Mouse (Mus musculus) heart, adult 8-10 months (tissue): Measurements from ENCODE around the gene Cntf. TPM values are rescaled to one million over a fixed set of nuclear protein-coding genes. Genes with fewer than 3 reads are reported as not detected.

Experiments
- DNase-seq: peaks from one replicate; pipeline ENCODE4 v3.0.0; 2022; ENCODE audit warnings: low spot score
- total RNA-seq, 4 experiments: library from RNA; stranded (reverse); gene quantifications; 2 replicates each; pipeline ENCODE4 v1.2.4; 2022

Gene Cntf
- 1 to 10 TPM in 1 of 4 experiments, under 1 TPM in 3; 0.52 to 1.9 (median 0.95) TPM for total RNA-seq

DNA sequence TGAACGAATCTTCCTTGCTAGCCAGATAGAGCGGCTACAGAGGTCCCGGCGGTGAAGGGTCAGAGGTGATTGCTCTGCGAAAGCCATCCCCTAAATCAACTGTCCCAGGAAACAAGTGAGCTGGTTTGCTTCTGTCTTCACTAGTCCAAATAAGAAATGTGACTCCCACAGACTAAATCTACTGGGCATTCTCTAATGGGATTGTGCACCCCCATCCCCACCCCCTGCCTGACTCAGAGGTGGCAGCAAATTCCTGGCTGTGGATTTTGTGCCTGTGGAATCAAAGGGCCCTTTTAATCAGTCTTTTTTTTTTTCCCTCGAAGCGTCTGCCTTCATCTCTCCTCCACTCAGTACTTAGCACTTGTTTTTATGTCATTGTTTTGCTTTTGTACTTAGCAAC, at the start of gene Cntf:
TSS of gene Cntf (minus strand) at position 325 of the 400 bp plus-strand sequence.
- DNase-seq, result no peak

- no peak for DNase-seq
Measured at GRCm38 (mm10) chr19:12813883-12814282, 48.5 kb upstream of the Cntf start.

GRCm38 (mm10) chr19:12812644-12813364, 47.4 kb upstream of the Cntf start:
- no peak for DNase-seq

DNA sequence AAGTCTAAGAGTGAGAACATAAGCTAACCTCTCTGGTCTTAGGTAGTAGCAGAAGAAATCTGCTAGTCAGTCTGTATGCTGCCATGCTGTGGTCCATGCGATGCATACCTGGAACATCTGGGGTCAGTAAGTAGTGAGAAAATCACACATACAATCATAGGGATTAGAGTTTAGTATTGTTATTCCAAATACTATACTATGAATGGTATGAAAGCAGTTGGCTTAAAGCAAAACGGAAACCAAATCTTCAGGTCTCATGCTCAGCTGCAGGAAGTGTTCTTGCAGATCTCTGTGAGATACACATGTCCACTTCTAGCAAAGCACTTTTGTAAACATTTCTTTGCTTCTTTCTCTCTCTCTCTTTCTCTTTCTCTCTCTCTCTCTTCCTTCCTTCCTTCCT, 40.8 kb upstream of the Cntf start:
- DNase-seq, result no peak

DNA sequence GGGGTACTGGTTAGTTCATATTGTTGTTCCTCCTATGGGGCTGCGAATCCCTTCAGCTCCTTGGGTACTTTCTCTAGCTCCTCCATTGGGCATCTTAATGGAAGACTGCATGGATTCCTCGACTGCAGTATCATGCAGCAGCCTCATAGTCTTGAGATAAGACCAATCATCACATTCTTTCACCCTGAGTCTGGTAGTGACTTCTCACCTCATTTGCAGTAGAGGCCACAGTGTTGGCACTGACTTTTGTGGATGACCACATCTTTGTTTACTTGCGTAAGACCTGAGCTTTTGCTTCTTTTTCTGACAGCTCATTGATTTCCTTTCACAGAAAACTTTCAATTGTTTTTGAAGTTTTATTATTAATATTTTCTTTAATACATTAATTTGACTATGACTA, 40.3 kb upstream of the Cntf start:
- DNase-seq, result no peak

DNA sequence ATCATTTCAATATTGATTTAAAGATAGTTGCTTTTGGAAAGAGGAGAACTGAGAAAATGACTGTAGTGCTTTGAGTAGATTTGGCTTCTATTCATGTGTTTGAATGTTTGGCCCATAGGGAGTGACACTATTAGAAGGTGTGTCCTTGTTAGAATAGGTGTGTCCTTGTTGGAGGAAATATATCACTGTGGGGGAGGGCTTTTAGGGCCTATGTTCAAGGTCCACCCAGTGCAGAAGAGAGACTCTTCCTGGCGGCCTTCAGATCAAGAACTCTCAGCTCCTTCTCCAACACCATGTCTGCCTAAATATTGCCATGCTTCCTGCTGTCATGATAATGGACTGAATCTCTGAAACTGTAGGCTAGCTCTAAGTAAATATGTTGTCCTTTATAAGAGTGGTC, 38.8 kb upstream of the Cntf start:
- DNase-seq, result no peak

GRCm38 (mm10) chr19:12802830-12803229, 37.4 kb upstream of the Cntf start:
- no peak for DNase-seq

GRCm38 (mm10) chr19:12801046-12801445, 35.6 kb upstream of the Cntf start:
- DNase-seq, result no peak

DNA sequence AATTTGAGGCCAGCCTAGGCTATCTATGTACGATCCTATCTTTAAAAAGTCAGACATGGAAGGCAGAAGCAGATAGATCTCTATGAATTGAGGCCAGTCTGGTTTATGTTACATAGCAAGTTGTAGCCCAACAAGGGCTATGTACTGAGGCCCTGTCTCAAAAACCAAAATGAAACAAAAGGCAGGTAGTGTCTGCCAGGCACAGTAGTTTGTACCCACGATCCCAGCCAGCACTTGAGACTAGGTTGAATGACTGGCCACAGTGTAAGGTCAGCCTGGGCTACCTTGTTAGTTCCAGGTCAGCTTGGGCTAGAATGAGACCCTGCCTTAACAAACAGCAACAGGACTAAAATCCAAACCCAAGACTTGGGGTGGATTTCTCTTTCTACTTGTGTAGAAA, 35.2 kb upstream of the Cntf start:
- DNase-seq, result no peak

GRCm38 (mm10) chr19:12799081-12799480, 33.6 kb upstream of the Cntf start:
- DNase-seq, result no peak

DNA sequence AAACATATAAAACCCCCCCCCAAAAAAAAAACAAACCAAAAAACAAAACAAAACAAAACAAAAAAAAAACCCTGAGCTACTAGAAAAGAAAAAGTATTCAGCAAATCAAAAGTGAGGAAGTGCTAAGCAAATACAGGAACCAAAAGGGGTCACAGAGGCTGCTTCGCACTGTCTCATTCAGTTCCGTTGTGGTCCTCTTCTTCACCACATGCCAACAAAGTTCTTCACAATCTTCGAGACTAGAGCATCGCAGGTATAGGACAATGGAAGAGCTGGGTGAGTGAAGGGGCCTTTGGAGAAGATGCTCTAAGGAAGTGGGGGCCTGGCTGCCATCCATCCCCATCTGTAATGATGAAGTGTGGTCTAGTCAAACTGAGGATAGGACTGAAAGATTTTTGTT, 33.0 kb upstream of the Cntf start:
- no peak for DNase-seq

GRCm38 (mm10) chr19:12797071-12797470, 31.6 kb upstream of the Cntf start:
- DNase-seq, result no peak

DNA sequence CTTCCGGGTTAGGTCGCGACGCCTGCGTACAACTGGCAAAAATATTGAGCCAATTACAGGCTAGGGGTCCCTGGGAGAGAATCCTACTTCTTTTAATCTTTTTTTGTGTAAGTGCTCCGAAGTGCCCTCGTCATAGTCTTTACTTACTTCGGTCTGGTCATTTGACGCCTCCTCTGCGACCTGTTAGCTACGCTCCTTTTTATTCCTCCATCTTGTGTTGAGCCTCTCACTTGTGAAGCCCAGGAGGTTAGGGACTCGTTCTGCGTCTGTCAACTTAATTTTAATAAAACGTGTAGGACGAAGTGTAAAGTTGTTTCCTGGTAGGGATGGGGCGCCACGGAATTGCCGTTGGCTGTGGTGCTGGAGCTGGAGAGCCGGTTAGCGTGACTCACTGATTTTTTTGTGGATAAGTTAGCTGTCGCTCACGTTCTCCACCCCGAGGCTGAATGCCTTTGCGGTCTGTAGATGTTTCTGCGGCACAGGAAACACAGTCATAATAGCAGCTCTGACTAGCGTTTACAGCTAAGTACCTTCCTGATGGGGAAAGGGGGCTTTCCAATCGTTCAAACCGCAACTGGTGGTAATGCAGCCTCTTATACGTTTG, 31.0 kb upstream of the Cntf start:
- DNase-seq, result no peak

DNA sequence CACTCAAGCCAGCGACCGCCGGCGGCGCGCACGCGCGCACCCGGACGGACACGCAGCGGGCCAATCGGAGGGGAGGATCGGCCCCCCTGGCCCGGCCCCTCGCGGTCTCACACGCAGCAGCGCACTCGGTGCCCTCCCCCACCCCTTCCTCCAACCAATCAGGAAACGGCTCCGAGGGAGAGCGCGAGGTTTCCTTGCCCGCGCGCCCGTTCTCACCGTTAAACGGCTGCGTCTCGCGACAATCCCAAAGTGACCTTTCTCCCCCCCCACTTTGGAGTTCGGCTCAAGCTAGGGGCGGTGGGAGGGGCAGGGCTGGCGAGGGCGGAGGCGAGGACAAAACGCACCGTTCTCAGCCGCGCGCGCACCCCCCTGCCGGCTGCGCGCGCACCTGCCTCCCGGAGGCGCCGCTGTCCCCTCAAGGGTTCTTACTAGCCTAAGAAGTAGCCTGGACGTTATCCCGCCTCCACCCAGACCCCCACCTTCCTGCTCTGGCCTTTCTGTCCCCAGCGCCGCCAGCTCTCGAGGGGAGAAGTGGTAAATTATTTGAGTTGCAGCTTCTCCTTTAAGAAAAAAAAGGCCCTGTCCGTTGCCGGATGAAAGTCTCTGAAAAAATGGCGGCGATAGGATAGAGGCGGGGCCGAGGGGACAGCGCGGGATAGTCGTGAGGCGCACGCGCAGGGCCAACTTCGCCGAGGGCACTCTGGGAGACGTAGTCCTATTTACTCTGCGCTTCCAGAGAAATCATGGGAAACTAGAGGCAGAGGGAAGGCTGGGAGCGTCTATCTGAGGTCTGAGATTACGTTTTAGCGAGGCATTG, 30.3 kb upstream of the Cntf start, which contains the start of the genes Zfp91 and Lpxn:
TSS of gene Zfp91 (minus strand) at position 616 of the 817 bp plus-strand sequence.
TSS of gene Lpxn (plus strand) at position 683 of the 817 bp plus-strand sequence.
- peak; percentile 98 for DNase-seq

- DNase-seq, result no peak
Measured at GRCm38 (mm10) chr19:12795110-12795509, 29.7 kb upstream of the Cntf start.

DNA sequence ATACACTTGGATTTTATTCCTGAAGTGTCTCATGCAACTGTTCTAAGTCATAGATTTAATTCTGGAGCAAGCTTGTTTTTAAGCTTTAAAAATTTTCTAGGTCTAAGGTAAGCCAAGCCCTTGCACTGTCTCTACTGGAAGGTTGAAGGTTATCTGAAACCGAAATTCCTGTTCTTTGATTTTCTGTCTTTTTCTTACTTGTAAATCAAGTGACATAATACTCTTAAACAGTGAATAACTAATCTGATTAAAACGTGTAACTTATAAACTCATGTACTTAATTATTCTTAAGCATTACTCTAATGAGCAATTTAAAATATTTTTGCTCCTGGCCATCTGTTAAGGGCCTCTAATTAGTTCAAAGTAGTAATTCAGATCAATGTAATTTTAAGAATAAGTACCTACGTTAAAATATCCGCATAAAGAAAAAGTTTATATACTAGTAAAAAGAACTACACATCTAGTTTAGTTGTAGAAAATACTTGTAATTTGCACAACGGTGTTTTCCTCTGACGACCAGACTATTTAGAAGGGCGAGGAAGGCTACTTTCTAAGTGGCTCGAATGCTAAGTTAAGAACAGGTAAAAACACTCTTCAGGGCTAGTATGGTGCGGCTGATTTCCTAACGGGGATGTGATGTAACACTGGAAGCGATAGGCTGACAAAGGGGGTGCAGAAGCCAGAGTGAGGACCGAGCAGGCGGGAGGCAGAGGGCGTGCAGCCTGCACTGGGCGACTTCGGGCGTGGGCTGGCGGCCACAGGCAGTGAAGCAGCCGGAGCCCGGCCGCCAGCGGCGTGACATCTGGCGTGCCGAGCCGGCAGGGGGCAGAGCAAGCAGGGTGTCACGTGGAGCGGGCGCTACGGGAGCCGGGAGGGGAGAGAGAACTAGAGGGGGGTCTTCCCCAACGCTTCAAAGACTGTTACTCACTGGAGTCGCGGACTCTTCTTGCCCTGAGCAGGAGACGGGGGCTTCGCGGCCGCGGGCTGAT, 28.9 kb upstream of the Cntf start:
- DNase-seq, result peak; percentile 94

DNA sequence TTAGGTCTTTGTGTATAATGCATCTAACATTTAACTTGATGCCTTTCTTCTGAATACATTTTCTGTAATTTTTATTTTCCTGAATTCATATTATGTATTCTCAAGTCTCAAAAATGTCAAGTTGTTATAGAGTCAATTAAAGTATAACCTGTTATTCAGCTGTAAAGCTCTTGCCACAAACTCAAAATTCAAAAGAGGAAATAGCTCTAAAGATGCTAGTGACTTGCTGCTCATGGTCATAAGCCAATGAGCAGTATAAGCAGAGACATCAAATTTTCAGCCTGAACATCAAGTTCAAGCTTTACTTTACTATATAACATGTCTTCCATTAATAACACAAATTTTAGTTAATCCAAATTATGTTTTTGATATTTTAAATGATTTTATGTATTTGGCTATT, 26.9 kb upstream of the Cntf start:
- no peak for DNase-seq

DNA sequence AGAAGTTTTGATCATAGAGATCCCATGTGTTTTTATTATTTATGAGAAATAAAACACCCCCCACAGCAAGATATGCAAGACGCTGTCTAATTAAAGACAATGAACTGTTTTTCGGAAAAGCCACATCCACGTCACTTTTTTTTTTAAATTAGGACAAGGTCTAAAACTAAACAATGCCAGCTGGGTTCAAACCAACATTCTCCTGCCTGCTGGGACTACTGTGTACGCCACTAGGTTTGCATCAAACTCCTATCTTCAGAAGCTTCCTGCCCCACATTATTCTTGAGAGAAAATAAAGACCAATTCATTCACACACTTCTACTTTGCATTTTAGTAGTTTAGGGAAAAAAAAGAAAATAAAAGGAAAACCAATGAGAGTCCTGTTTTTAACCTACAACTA, 22.3 kb upstream of the Cntf start:
- no peak for DNase-seq

GRCm38 (mm10) chr19:12786803-12787395, 21.5 kb upstream of the Cntf start:
- no peak for DNase-seq

- DNase-seq, result no peak
Measured at GRCm38 (mm10) chr19:12780437-12780836, 15.0 kb upstream of the Cntf start.

GRCm38 (mm10) chr19:12770888-12771287, 5.5 kb upstream of the Cntf start:
- peak; percentile 55 for DNase-seq
